Comparison of ENCODE assay signal across 8 mouse cellular contexts in genomic region chr17:83861444-83862133, GRCm38 (mm10). TPM values are rescaled to one million over a fixed set of nuclear protein-coding genes. Genes with fewer than 3 reads are reported as not detected.
A peak's percentile ranks its signal among the peaks of the same experiment; 100 is the strongest.
DNase-seq lines count a peak whose midpoint lies in the region; ATAC-seq and TF ChIP-seq lines count a peak whose summit lies in the region.

No protein-coding gene starts in this region.

- H3K9ac ChIP-seq in embryonic facial prominence, embryonic 13.5 days: peak overlapping the region; percentile 80
- H3K9ac ChIP-seq in limb, embryonic 14.5 days (ENCODE audit: low read depth, low read length, severe bottlenecking): peak overlapping the region; percentile 83
- H3K9ac ChIP-seq in midbrain, postnatal 0 days (replicated peaks; ENCODE audit: low read length, poor library complexity, severe bottlenecking): peak overlapping the region; percentile 72

- TF ChIP-seq POLR2A in limb, embryonic 14.5 days (IDR thresholded peaks at IDR 0.05; ENCODE audit: borderline replicate concordance, extremely low read depth, insufficient read depth, insufficient read length): no peak

- H3K9me3 ChIP-seq in embryonic facial prominence, embryonic 13.5 days: no peaks in the 10 kb centered on the region
- no peaks in the 10 kb centered on the region for H3K9me3 ChIP-seq in limb, embryonic 14.5 days (ENCODE audit: control insufficient read depth, low read length)
- no peaks in the 10 kb centered on the region for H3K9me3 ChIP-seq in midbrain, postnatal 0 days (ENCODE audit: low read length)

- peak overlapping the region; percentile 75 for H3K4me3 ChIP-seq in embryonic facial prominence, embryonic 13.5 days
- H3K4me3 ChIP-seq in limb, embryonic 14.5 days (replicated peaks; ENCODE audit: low read length): peak overlapping the region; percentile 63
- H3K4me3 ChIP-seq in midbrain, postnatal 0 days (ENCODE audit: low read depth, low read length): peak overlapping the region; percentile 67

- peak; percentile 99 for DNase-seq in 3134 (ENCODE audit: extremely low read depth, insufficient read length, low spot score)
- peak; percentile 94 to 95 for DNase-seq in adrenal gland, postnatal 36 days
- peak; percentile 97 for DNase-seq in heart, adult 8-10 months (ENCODE audit: low spot score)
- DNase-seq in kidney, adult 9 months: peak; percentile 97
- DNase-seq in limb, embryonic 14.5 days (ENCODE audit: low spot score): peak; percentile 97
- DNase-seq in midbrain, postnatal 0 days (ENCODE audit: low spot score): peak; percentile 94
- peak; percentile 97 for DNase-seq in spleen, postnatal 14 days (ENCODE audit: low spot score in 2 of 2)

- TF ChIP-seq CTCF in midbrain, postnatal 0 days (IDR thresholded peaks at IDR 0.05): peak; percentile 20; the same call in 1 of the 2 replicates

- whole genome bisulfite sequencing in embryonic facial prominence, embryonic 13.5 days: under 1% methylated on average over 62 of the region's 62 CpGs
- WGBS in limb, embryonic 14.5 days: under 1% methylated on average over 56 of the region's 62 CpGs
- under 1% methylated on average over 60 of the region's 62 CpGs for WGBS in midbrain, postnatal 0 days

- H3K36me3 ChIP-seq in embryonic facial prominence, embryonic 13.5 days: no peaks in the 10 kb centered on the region
- H3K36me3 ChIP-seq in limb, embryonic 14.5 days (ENCODE audit: control insufficient read depth, insufficient read depth, low read length): no peaks in the 10 kb centered on the region
- no peaks in the 10 kb centered on the region for H3K36me3 ChIP-seq in midbrain, postnatal 0 days (ENCODE audit: insufficient read depth, low read length)

- ATAC-seq in embryonic facial prominence, embryonic 13.5 days (ENCODE audit: insufficient number of reproducible peaks, insufficient read depth, low FRiP score, low TSS enrichment, low read depth): peak; percentile 90
- peak; percentile 94 for ATAC-seq in limb, embryonic 14.5 days (ENCODE audit: low FRiP score, low read depth)
- ATAC-seq in midbrain, postnatal 0 days (ENCODE audit: low FRiP score): peak; percentile 94

- 0 out of 2 replicates have a peak, but pooled peaks cover 10% of the 10 kb centered on the region for H3K27me3 ChIP-seq in embryonic facial prominence, embryonic 13.5 days
- H3K27me3 ChIP-seq in limb, embryonic 14.5 days (ENCODE audit: control insufficient read depth, insufficient read depth, low read length): no peaks in the 10 kb centered on the region
- no peaks in the 10 kb centered on the region for H3K27me3 ChIP-seq in midbrain, postnatal 0 days (ENCODE audit: insufficient read depth, low read length)

- H3K4me1 ChIP-seq in embryonic facial prominence, embryonic 13.5 days: peaks cover 5% of the 10 kb centered on the region
- H3K4me1 ChIP-seq in limb, embryonic 14.5 days (ENCODE audit: control insufficient read depth, insufficient read depth, low read length): peaks cover 5% of the 10 kb centered on the region; the same call in 1 of the 2 replicates
- no peaks in the 10 kb centered on the region for H3K4me1 ChIP-seq in midbrain, postnatal 0 days (ENCODE audit: insufficient read depth, low read length)

- H3K27ac ChIP-seq in embryonic facial prominence, embryonic 13.5 days: peak overlapping the region; percentile 95
- H3K27ac ChIP-seq in limb, embryonic 14.5 days (replicated peaks; ENCODE audit: low read depth, low read length): peak overlapping the region; percentile 95
- H3K27ac ChIP-seq in midbrain, postnatal 0 days (ENCODE audit: low read depth, low read length): peak overlapping the region; percentile 94

- H3K4me2 ChIP-seq in embryonic facial prominence, embryonic 13.5 days: peak overlapping the region; percentile 81
- H3K4me2 ChIP-seq in limb, embryonic 14.5 days (replicated peaks; ENCODE audit: low read depth, low read length, severe bottlenecking): peak overlapping the region; percentile 80
- H3K4me2 ChIP-seq in midbrain, postnatal 0 days (ENCODE audit: low read depth, low read length, poor library complexity, severe bottlenecking): peak overlapping the region; percentile 64

RNA-seq across cellular contexts. Expression of gene Haao, which starts 13.8 kb away (rescaled TPM):
- under 1 TPM; 0.36 to 0.76 TPM for total RNA-seq in adrenal gland, postnatal 36 days (2021)
- polyA plus RNA-seq in embryonic facial prominence, embryonic 13.5 days (2015; fragmentation: Nextera tagmentation; extraction: Ambion mirVana): 1.5 and 1.7 TPM in 2 replicates
- total RNA-seq in heart, adult 8-10 months (2022): under 1 TPM in 1 of 4 experiments, not detected in 3; 0.56 TPM
- 0.92 and 1.2 TPM in 2 replicates for polyA plus RNA-seq in limb, embryonic 14.5 days (2012; rRNA removed)
- 1.3 and 2.0 TPM in 2 replicates for polyA plus RNA-seq in limb, embryonic 14.5 days (2014; fragmentation: Nextera tagmentation; extraction: Ambion mirVana)
- not detected in 2 replicates for total RNA-seq in midbrain, postnatal 0 days (2014; rRNA removed)
- 0.23 and 0.56 TPM in 2 replicates for polyA plus RNA-seq in midbrain, postnatal 0 days (2015; fragmentation: Nextera tagmentation; extraction: Ambion mirVana)

Comparison
In these comparisons a context has a peak if more than half of its experiments do, and no peak if none do; other contexts are left out.
1. Peak in every context shown above with its lines: DNase-seq, ATAC-seq, H3K4me3 ChIP-seq and H3K27ac ChIP-seq.